In genomic region chr19:53855781-53856180, GRCm38 (mm10) we compare ENCODE assay signal across 18 mouse cellular contexts. TPM values are rescaled to one million over a fixed set of nuclear protein-coding genes. Genes with fewer than 3 reads are reported as not detected.
A peak's percentile ranks its signal among the peaks of the same experiment; 100 is the strongest.
DNase-seq lines count a peak whose midpoint lies in the region; ATAC-seq lines count a peak whose summit lies in the region.
"Had no signal": no experiment of that assay in that cellular context is flagged by ENCODE, and none has a peak within 500 bp of the region (broad histone marks: within the 10 kb centered on the region; RNA-seq: fewer than 3 reads in every experiment).

No protein-coding gene starts in this region.

- no peaks in the 10 kb centered on the region for H3K9me3 ChIP-seq in forebrain, embryonic 13.5 days (replicated peaks)
- no peaks in the 10 kb centered on the region for H3K9me3 ChIP-seq in forebrain, embryonic 12.5 days
- H3K9me3 ChIP-seq in forebrain, embryonic 16.5 days (ENCODE audit: control insufficient read depth, low read length): no peaks in the 10 kb centered on the region
- no peaks in the 10 kb centered on the region for H3K9me3 ChIP-seq in forebrain, embryonic 10.5 days
- H3K9me3 ChIP-seq in limb, embryonic 11.5 days (ENCODE audit: control insufficient read depth, low read length): no peaks in the 10 kb centered on the region
- no peaks in the 10 kb centered on the region for H3K9me3 ChIP-seq in limb, embryonic 10.5 days (replicated peaks)
- H3K9me3 ChIP-seq: hindbrain, embryonic 12.5 days; hindbrain, embryonic 15.5 days had no signal

- peaks cover 87% of the 10 kb centered on the region for H3K4me1 ChIP-seq in forebrain, embryonic 13.5 days
- peaks cover 55% of the 10 kb centered on the region for H3K4me1 ChIP-seq in forebrain, embryonic 12.5 days
- H3K4me1 ChIP-seq in forebrain, embryonic 16.5 days (replicated peaks; ENCODE audit: control insufficient read depth, insufficient read depth, low read length): peaks cover 67% of the 10 kb centered on the region
- peaks cover 80% of the 10 kb centered on the region for H3K4me1 ChIP-seq in forebrain, embryonic 10.5 days
- peaks cover 19% of the 10 kb centered on the region for H3K4me1 ChIP-seq in limb, embryonic 11.5 days (ENCODE audit: control insufficient read depth, insufficient read depth, low read length)
- H3K4me1 ChIP-seq in limb, embryonic 10.5 days: peaks cover 57% of the 10 kb centered on the region

- WGBS in forebrain, embryonic 13.5 days: 42% methylated on average over 5 of the region's 5 CpGs
- WGBS in forebrain, embryonic 12.5 days: 74% methylated on average over 5 of the region's 5 CpGs
- 28% methylated on average over 5 of the region's 5 CpGs for WGBS in forebrain, embryonic 16.5 days
- 87% methylated on average over 5 of the region's 5 CpGs for WGBS in forebrain, embryonic 10.5 days
- 85% methylated on average over 5 of the region's 5 CpGs for WGBS in limb, embryonic 11.5 days
- 89% methylated on average over 5 of the region's 5 CpGs for WGBS in limb, embryonic 10.5 days

- DNase-seq in forebrain, embryonic 10.5 days (ENCODE audit: extremely low spot score, low spot score): no peak
- no peak for DNase-seq in limb, embryonic 11.5 days (ENCODE audit: low spot score)
- no peak for DNase-seq in limb, embryonic 10.5 days (ENCODE audit: low spot score)
- DNase-seq: adrenal gland, adult 8-10 months; adrenal gland, postnatal 25 days; cerebellum, adult 18-20 months; cerebellum, adult 9-10 months; cerebellum, postnatal 14 days; gastrocnemius, postnatal 10 days; gastrocnemius, postnatal 36 days; heart, adult 11 months had no signal

- H3K9ac ChIP-seq in forebrain, embryonic 13.5 days: no peak overlapping the region
- H3K9ac ChIP-seq in forebrain, embryonic 12.5 days: no peak overlapping the region
- H3K9ac ChIP-seq in forebrain, embryonic 16.5 days (replicated peaks; ENCODE audit: low read depth, low read length): no peak overlapping the region
- no peak overlapping the region for H3K9ac ChIP-seq in limb, embryonic 11.5 days (ENCODE audit: low read length)
- H3K9ac ChIP-seq: hindbrain, embryonic 12.5 days; hindbrain, embryonic 15.5 days had no signal

- H3K4me2 ChIP-seq in forebrain, embryonic 13.5 days: peak overlapping the region; percentile 8
- H3K4me2 ChIP-seq in forebrain, embryonic 12.5 days: no peak overlapping the region
- peak overlapping the region; percentile 5; the same call in 1 of the 2 replicates for H3K4me2 ChIP-seq in forebrain, embryonic 16.5 days (ENCODE audit: low read length)
- H3K4me2 ChIP-seq in limb, embryonic 11.5 days (ENCODE audit: low read depth, severe bottlenecking): no peak overlapping the region
- H3K4me2 ChIP-seq: heart, embryonic 11.5 days; hindbrain, embryonic 12.5 days; hindbrain, embryonic 15.5 days had no signal

- ATAC-seq in forebrain, embryonic 13.5 days: no peak
- no peak for ATAC-seq in forebrain, embryonic 12.5 days (ENCODE audit: low FRiP score)
- ATAC-seq in forebrain, embryonic 16.5 days: no peak
- ATAC-seq in limb, embryonic 11.5 days (ENCODE audit: insufficient number of reproducible peaks, low FRiP score, low TSS enrichment, low read depth): no peak
- ATAC-seq: intestine, postnatal 0 days had no signal

- H3K27me3 ChIP-seq in forebrain, embryonic 13.5 days: 0 out of 2 replicates have a peak, but pooled peaks cover 2% of the 10 kb centered on the region
- H3K27me3 ChIP-seq in forebrain, embryonic 12.5 days: no peaks in the 10 kb centered on the region
- no peaks in the 10 kb centered on the region for H3K27me3 ChIP-seq in forebrain, embryonic 16.5 days (replicated peaks; ENCODE audit: control insufficient read depth, insufficient read depth, low read length)
- no peaks in the 10 kb centered on the region for H3K27me3 ChIP-seq in forebrain, embryonic 10.5 days (ENCODE audit: poor library complexity, severe bottlenecking)
- no peaks in the 10 kb centered on the region for H3K27me3 ChIP-seq in limb, embryonic 11.5 days (ENCODE audit: control insufficient read depth, insufficient read depth, low read length)
- H3K27me3 ChIP-seq in limb, embryonic 10.5 days (ENCODE audit: low read depth, poor library complexity, severe bottlenecking): no peaks in the 10 kb centered on the region
- H3K27me3 ChIP-seq: hindbrain, embryonic 12.5 days; hindbrain, embryonic 15.5 days had no signal

- no peak overlapping the region for H3K4me3 ChIP-seq in forebrain, embryonic 13.5 days
- H3K4me3 ChIP-seq in forebrain, embryonic 12.5 days (replicated peaks): no peak overlapping the region
- H3K4me3 ChIP-seq in forebrain, embryonic 16.5 days (replicated peaks; ENCODE audit: low read length): no peak overlapping the region
- H3K4me3 ChIP-seq in forebrain, embryonic 10.5 days: no peak overlapping the region
- H3K4me3 ChIP-seq in limb, embryonic 11.5 days (ENCODE audit: low read depth, low read length): no peak overlapping the region
- no peak overlapping the region for H3K4me3 ChIP-seq in limb, embryonic 10.5 days
- H3K4me3 ChIP-seq: hindbrain, embryonic 12.5 days; hindbrain, embryonic 15.5 days had no signal

- H3K27ac ChIP-seq in forebrain, embryonic 13.5 days: peak overlapping the region; percentile 11; the same call in 1 of the 2 replicates
- no peak overlapping the region for H3K27ac ChIP-seq in forebrain, embryonic 12.5 days
- H3K27ac ChIP-seq in forebrain, embryonic 16.5 days (ENCODE audit: low read length): no peak overlapping the region
- H3K27ac ChIP-seq in forebrain, embryonic 10.5 days: no peak overlapping the region
- 0 out of 2 replicates have a peak overlapping the region, but pooled peaks have one; percentile 6 for H3K27ac ChIP-seq in limb, embryonic 11.5 days (replicated peaks; ENCODE audit: low read depth, low read length)
- H3K27ac ChIP-seq in limb, embryonic 10.5 days: no peak overlapping the region
- H3K27ac ChIP-seq: hindbrain, embryonic 12.5 days; hindbrain, embryonic 15.5 days had no signal

- no peaks in the 10 kb centered on the region for H3K36me3 ChIP-seq in forebrain, embryonic 13.5 days (ENCODE audit: poor library complexity, severe bottlenecking)
- H3K36me3 ChIP-seq in forebrain, embryonic 12.5 days (replicated peaks): no peaks in the 10 kb centered on the region
- H3K36me3 ChIP-seq in forebrain, embryonic 16.5 days (ENCODE audit: control insufficient read depth, insufficient read depth): no peaks in the 10 kb centered on the region
- H3K36me3 ChIP-seq in forebrain, embryonic 10.5 days (replicated peaks): no peaks in the 10 kb centered on the region
- H3K36me3 ChIP-seq in limb, embryonic 11.5 days (ENCODE audit: control insufficient read depth, insufficient read depth, low read length): no peaks in the 10 kb centered on the region
- H3K36me3 ChIP-seq in limb, embryonic 10.5 days: no peaks in the 10 kb centered on the region
- H3K36me3 ChIP-seq: hindbrain, embryonic 12.5 days; hindbrain, embryonic 15.5 days had no signal

RNA-seq across cellular contexts. Expression of gene Pdcd4, which starts 36.2 kb away (rescaled TPM):
- 110 and 115 TPM in 2 replicates for polyA plus RNA-seq in forebrain, embryonic 13.5 days (2015; fragmentation: Nextera tagmentation; extraction: Ambion mirVana)
- polyA plus RNA-seq in forebrain, embryonic 12.5 days (2016; fragmentation: Nextera tagmentation; extraction: Ambion mirVana): 110 and 111 TPM in 2 replicates
- 76.7 and 90.8 TPM in 2 replicates for polyA plus RNA-seq in forebrain, embryonic 16.5 days (2015; fragmentation: Nextera tagmentation; extraction: Ambion mirVana)
- polyA plus RNA-seq in forebrain, embryonic 10.5 days (2016; fragmentation: Nextera tagmentation; extraction: Ambion mirVana): 46.7 and 47.0 TPM in 2 replicates
- 75.5 and 80.7 TPM in 2 replicates for polyA plus RNA-seq in limb, embryonic 11.5 days (2014; fragmentation: Nextera tagmentation; extraction: Ambion mirVana)
- 38.1 and 56.1 TPM in 2 replicates for polyA plus RNA-seq in limb, embryonic 10.5 days (2016; fragmentation: Nextera tagmentation; extraction: Ambion mirVana)

Comparison
In these comparisons a context has a peak if more than half of its experiments do, and no peak if none do; other contexts are left out.
1. H3K27ac ChIP-seq: peak in forebrain, embryonic 13.5 days (single experiment) and limb, embryonic 11.5 days (single experiment); none in forebrain, embryonic 12.5 days (single experiment), forebrain, embryonic 16.5 days (single experiment), forebrain, embryonic 10.5 days (single experiment) and limb, embryonic 10.5 days (single experiment).
2. H3K4me2 ChIP-seq: peak in forebrain, embryonic 13.5 days (single experiment) and forebrain, embryonic 16.5 days (single experiment); none in forebrain, embryonic 12.5 days (single experiment) and limb, embryonic 11.5 days (single experiment).